Mouse (Mus musculus) limb, embryonic 14.5 days (tissue): ENCODE results near the gene Sgms2. TPM values are rescaled to one million over a fixed set of nuclear protein-coding genes. Genes with fewer than 3 reads are reported as not detected.

ENCODE experiments used
- ATAC-seq: fragments of 200-750 bp; cut with Nextera tagmentation; 2 replicates; pipeline ENCODE4 v1.8.0; 2017; ENCODE audit warnings: low read depth, moderate number of reproducible peaks, moderate TSS enrichment; ENCODE audit not compliant: low FRiP score
- DNase-seq: peaks from one replicate; pipeline ENCODE4 v3.0.0-alpha.2; 2015; ENCODE audit warnings: low spot score
- H3K27ac ChIP-seq: fragments of 300-500 bp; sonication (generic); replicated peaks from 2 replicates; pipeline ENCODE4 v1.5.1; 2014; ENCODE audit warnings: low read depth, mild to moderate bottlenecking, low read length, moderate library complexity, mixed read lengths
- H3K27me3 ChIP-seq: fragments of 300-500 bp; sonication (generic); 2 replicates; pipeline ENCODE4 v1.6.1; 2014; ENCODE audit warnings: low read length, mixed read lengths; ENCODE audit not compliant: control insufficient read depth, insufficient read depth
- H3K36me3 ChIP-seq: fragments of 300-500 bp; sonication (generic); 2 replicates; pipeline ENCODE4 v1.6.1; 2014; ENCODE audit warnings: mild to moderate bottlenecking, low read length, moderate library complexity, mixed read lengths; ENCODE audit not compliant: control insufficient read depth, insufficient read depth
- H3K4me1 ChIP-seq: fragments of 300-500 bp; sonication (generic); 2 replicates; pipeline ENCODE4 v1.6.1; 2014; ENCODE audit warnings: antibody characterized with exemption, low read length, mixed read lengths; ENCODE audit not compliant: control insufficient read depth, insufficient read depth
- H3K4me2 ChIP-seq: fragments of 300-500 bp; sonication (generic); replicated peaks from 2 replicates; pipeline ENCODE4 v1.6.1; 2014; ENCODE audit warnings: low read depth, mild to moderate bottlenecking, low read length, moderate library complexity; ENCODE audit not compliant: severe bottlenecking
- H3K4me3 ChIP-seq: fragments of 300-500 bp; sonication (generic); replicated peaks from 2 replicates; pipeline ENCODE4 v1.5.1; 2014; ENCODE audit warnings: low read length
- H3K9ac ChIP-seq: fragments of 300-500 bp; sonication (generic); 2 replicates; pipeline ENCODE4 v1.6.1; 2014; ENCODE audit warnings: mild to moderate bottlenecking, low read depth, low read length, moderate library complexity; ENCODE audit not compliant: severe bottlenecking
- H3K9me3 ChIP-seq: fragments of 300-500 bp; sonication (generic); 2 replicates; pipeline ENCODE4 v1.6.1; 2016; ENCODE audit warnings: low read length; ENCODE audit not compliant: control insufficient read depth
- POLR2A ChIP-seq: fragments of 200-500 bp; IDR thresholded peaks from 2 replicates; pipeline ENCODE4 v1.8.0; 2012; ENCODE audit warnings: inconsistent platforms, mild to moderate bottlenecking, moderate library complexity, borderline replicate concordance; ENCODE audit not compliant: insufficient read depth, insufficient read length; ENCODE audit errors: extremely low read depth
- WGBS: fragments of 180-500 bp; shearing (Covaris S2); extraction: QIAGEN DNeasy Blood & Tissue Kit; methylation state at CpG from one replicate; pipeline ENCODE4 v1.1.7; 2014; 5-methylcytosine and 5-hydroxymethylcytosine counted together
- polyA plus RNA-seq, 2 experiments: library from polyadenylated mRNA; depleted of rRNA in 1 of 2; stranded (reverse) in 1 of 2; unstranded in 1 of 2; fragments of >200 nt; fragmentation: Nextera tagmentation in 1 of 2; extraction: Ambion mirVana in 1 of 2; gene quantifications; 2 replicates each; pipeline versions ENCODE4 v1.2.1 to v1.2.3; 2012 to 2014

The Sgms2 gene
- polyA plus RNA-seq, 2 experiments = 16.6 to 19.5 TPM

DNA sequence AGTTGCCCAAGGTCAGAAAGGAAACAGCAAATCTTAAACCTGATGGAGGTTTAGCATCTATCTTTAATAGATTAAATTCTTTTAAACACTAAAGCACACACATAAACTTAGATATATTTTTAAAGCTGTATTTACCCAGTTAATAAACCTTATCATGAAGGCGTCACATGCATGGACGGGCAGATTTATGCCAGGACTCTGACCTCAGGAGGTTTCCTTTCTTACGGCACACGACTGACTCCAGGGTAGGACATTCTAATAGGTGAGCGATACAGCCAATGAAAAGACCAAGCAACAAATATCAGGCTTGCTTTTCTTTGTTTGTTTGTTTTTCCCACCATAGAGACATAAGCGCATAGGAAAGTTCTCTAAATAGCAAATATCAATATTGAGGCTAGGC, 142.2 kb downstream of the Sgms2 start:
- Histone ChIP-seq H3K36me3 (no peaks in the 10 kb centered on the region), H3K27me3 (no peaks in the 10 kb centered on the region), H3K4me1 (no peaks in the 10 kb centered on the region), H3K9me3 (no peaks in the 10 kb centered on the region), H3K9ac (no peak overlapping the region), H3K4me3 (no peak overlapping the region), H3K27ac (no peak overlapping the region), H3K4me2 (no peak overlapping the region)
- 70% methylated on average over 6 of the region's 6 CpGs for WGBS
- DNase-seq (no peak), ATAC-seq (no peak)
- TF ChIP-seq POLR2A = no peak

DNA sequence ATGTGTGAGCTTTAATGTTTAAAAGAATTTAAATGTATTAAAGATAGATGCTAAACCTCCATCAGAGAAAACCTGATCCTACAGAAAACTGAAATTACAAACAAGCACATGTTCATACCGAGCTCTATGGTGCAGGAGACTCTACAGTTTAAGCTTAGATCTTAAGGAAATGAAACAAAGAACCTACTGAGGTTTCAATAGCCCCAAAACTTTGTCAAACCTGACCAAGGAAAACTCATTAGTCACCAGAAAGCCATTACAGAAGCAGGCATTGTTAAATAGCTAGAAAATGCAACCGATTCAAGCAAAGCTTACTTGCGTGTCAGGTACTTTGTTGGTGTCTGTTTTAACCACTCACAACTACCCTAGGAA, 142.6 kb downstream of the Sgms2 start:
- no peak overlapping the region for H3K9ac ChIP-seq
- ATAC-seq (no peak), DNase-seq (no peak)
- H3K27me3 ChIP-seq = no peaks in the 10 kb centered on the region
- WGBS = 48% methylated on average over 3 of the region's 3 CpGs
- no peaks in the 10 kb centered on the region for H3K9me3 ChIP-seq
- H3K36me3 ChIP-seq = no peaks in the 10 kb centered on the region
- H3K4me3 ChIP-seq = no peak overlapping the region
- TF ChIP-seq POLR2A = no peak
- no peaks in the 10 kb centered on the region for H3K4me1 ChIP-seq
- H3K4me2 ChIP-seq = no peak overlapping the region
- H3K27ac ChIP-seq = no peak overlapping the region

DNA sequence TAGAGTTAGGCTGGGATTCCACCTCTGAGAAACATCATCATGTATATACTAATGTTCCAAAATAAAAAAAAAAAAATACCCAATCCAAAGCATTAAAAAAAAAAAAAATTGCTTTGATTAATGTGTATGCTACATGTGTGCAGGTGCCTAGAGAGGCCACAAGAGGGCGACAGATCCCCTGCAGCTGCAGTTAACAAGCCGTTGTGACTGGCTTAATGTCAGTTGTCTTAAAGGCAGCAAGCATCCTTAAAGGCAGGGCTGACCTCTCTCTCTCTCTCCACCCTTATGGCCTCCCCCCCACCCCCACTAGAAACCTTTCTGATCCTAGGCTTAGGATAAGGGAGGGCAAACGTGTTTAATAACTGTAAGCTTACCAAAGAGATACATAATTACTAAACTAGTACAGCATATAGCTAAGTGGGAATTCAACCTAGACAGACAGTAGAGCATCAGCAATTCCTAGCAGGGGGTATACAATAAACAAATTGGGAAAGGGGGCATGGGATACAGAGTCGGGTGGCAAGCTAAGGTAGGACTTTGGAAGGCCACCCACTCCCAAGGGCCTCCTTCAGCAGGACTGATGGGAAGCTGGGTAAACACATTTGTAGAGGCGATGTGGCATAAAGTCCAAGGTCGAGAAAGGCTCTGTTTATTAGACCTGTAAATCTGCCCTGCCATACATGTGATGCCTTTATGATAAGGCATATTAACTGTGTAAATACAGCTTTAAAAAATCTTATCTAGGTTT, 143.2 kb downstream of the Sgms2 start:
- peaks cover 3% of the 10 kb centered on the region; the same call in 1 of the 2 replicates for H3K4me1 ChIP-seq
- no peak overlapping the region for H3K4me2 ChIP-seq
- H3K9me3 ChIP-seq = no peaks in the 10 kb centered on the region
- no peaks in the 10 kb centered on the region for H3K27me3 ChIP-seq
- no peaks in the 10 kb centered on the region for H3K36me3 ChIP-seq
- no peak overlapping the region for H3K27ac ChIP-seq
- no peak overlapping the region for H3K9ac ChIP-seq
- no peak for TF ChIP-seq POLR2A
- no peak overlapping the region for H3K4me3 ChIP-seq
- no peak for ATAC-seq
- DNase-seq = no peak
- WGBS = 40% methylated on average over 6 of the region's 6 CpGs

DNA sequence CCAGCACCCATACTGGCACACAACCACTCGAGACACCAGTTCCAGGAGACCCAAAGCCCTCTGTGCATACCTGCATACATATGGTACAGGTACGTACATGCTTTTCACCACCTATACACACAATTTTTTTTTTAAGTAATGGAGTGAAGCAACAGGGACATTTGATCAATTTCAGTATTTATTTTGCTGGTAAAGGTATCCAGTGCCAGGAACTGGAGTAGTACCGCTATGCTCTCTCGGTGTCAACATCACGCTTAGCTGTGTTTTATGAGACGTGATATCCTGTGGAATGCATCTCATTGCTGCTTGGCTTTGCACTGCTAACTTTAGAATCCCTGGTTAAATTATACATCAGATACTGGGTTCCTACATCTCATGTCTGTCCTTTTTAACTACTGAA, 145.3 kb downstream of the Sgms2 start:
- Histone ChIP-seq H3K27ac (no peak overlapping the region), H3K4me2 (no peak overlapping the region), H3K9me3 (no peaks in the 10 kb centered on the region), H3K27me3 (no peaks in the 10 kb centered on the region), H3K4me1 (peaks cover 6% of the 10 kb centered on the region; the same call in 1 of the 2 replicates), H3K4me3 (no peak overlapping the region), H3K9ac (no peak overlapping the region), H3K36me3 (no peaks in the 10 kb centered on the region)
- DNase-seq (no peak), ATAC-seq (no peak)
- 85% methylated on average over 6 of the region's 6 CpGs for WGBS
- no peak for TF ChIP-seq POLR2A

DNA sequence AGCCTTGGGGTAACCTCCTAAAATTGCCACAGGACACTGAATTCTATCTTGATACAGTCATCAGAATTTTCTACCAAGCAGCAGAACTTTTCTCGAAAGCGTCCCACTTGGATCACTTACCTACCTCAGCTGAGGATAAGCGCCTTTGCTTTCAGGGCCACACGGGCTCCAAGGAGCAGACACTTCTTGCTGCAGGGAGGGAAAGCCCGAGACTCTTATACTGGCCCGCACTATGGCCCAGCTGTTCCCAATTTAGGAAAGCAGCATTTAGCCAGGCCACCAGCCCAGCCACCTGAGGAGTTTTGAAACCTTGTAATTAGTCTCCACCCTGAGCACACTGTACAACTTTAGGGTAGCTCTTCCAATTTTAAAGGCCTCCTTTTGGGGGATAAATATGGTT, 147.9 kb downstream of the Sgms2 start:
- TF ChIP-seq POLR2A = no peak
- Histone ChIP-seq H3K4me2 (no peak overlapping the region), H3K9ac (no peak overlapping the region), H3K36me3 (no peaks in the 10 kb centered on the region), H3K9me3 (no peaks in the 10 kb centered on the region), H3K27me3 (no peaks in the 10 kb centered on the region), H3K4me3 (no peak overlapping the region), H3K27ac (no peak overlapping the region), H3K4me1 (peaks cover 7% of the 10 kb centered on the region; the same call in 1 of the 2 replicates)
- DNase-seq (no peak), ATAC-seq (peak; percentile 60; the same call in 1 of the 2 replicates)
- WGBS = 32% methylated on average over 6 of the region's 6 CpGs
